In genomic region chr5:24455076-24455475, GRCm38 (mm10) we compare ENCODE assay signal across 8 mouse cellular contexts. TPM values are rescaled to one million over a fixed set of nuclear protein-coding genes. Genes with fewer than 3 reads are reported as not detected.
DNase-seq lines count a peak whose midpoint lies in the region; ATAC-seq lines count a peak whose summit lies in the region.

No protein-coding gene starts in this region.

- no peak overlapping the region for H3K4me3 ChIP-seq in heart, embryonic 16.5 days (ENCODE audit: low read length)
- H3K4me3 ChIP-seq in forebrain, embryonic 12.5 days (replicated peaks): no peak overlapping the region
- peak overlapping the region; percentile 85 for H3K4me3 ChIP-seq in midbrain, embryonic 10.5 days

- peak overlapping the region; percentile 71 for H3K27ac ChIP-seq in heart, embryonic 16.5 days (ENCODE audit: low read length)
- peak overlapping the region; percentile 42; the same call in 1 of the 2 replicates for H3K27ac ChIP-seq in forebrain, embryonic 12.5 days
- H3K27ac ChIP-seq in midbrain, embryonic 10.5 days (replicated peaks): peak overlapping the region; percentile 95; the same call in 1 of the 2 replicates

- 63% methylated on average over 3 of the region's 3 CpGs for WGBS in heart, embryonic 16.5 days
- WGBS in forebrain, embryonic 12.5 days: 61% methylated on average over 3 of the region's 3 CpGs
- WGBS in midbrain, embryonic 10.5 days: 53% methylated on average over 3 of the region's 3 CpGs

- no peaks in the 10 kb centered on the region; the same call in 1 of the 2 replicates for H3K36me3 ChIP-seq in heart, embryonic 16.5 days (ENCODE audit: control insufficient read depth, insufficient read depth)
- H3K36me3 ChIP-seq in forebrain, embryonic 12.5 days (replicated peaks): peaks cover 16% of the 10 kb centered on the region
- H3K36me3 ChIP-seq in midbrain, embryonic 10.5 days: peaks cover 46% of the 10 kb centered on the region

- H3K9ac ChIP-seq in heart, embryonic 16.5 days (ENCODE audit: low read length): peak overlapping the region; percentile 21; the same call in 1 of the 2 replicates
- H3K9ac ChIP-seq in forebrain, embryonic 12.5 days: no peak overlapping the region

- peak overlapping the region; percentile 25; the same call in 1 of the 2 replicates for H3K4me2 ChIP-seq in heart, embryonic 16.5 days (ENCODE audit: low read depth, low read length)
- H3K4me2 ChIP-seq in forebrain, embryonic 12.5 days: peak overlapping the region; percentile 99

- H3K9me3 ChIP-seq in heart, embryonic 16.5 days (replicated peaks; ENCODE audit: control insufficient read depth, low read length): no peaks in the 10 kb centered on the region
- no peaks in the 10 kb centered on the region for H3K9me3 ChIP-seq in forebrain, embryonic 12.5 days
- no peaks in the 10 kb centered on the region for H3K9me3 ChIP-seq in midbrain, embryonic 10.5 days (replicated peaks)

- intact Hi-C loops in heart, postnatal 25 days (cut with DNase I): loop anchor here (1.0 kb wide), 1 partner anchor 15 kb away; no protein-coding TSS in a partner anchor

- H3K27me3 ChIP-seq in heart, embryonic 16.5 days (ENCODE audit: control insufficient read depth, insufficient read depth, low read length): no peaks in the 10 kb centered on the region
- peaks cover 2% of the 10 kb centered on the region for H3K27me3 ChIP-seq in forebrain, embryonic 12.5 days
- peaks cover 6% of the 10 kb centered on the region; the same call in 1 of the 2 replicates for H3K27me3 ChIP-seq in midbrain, embryonic 10.5 days (ENCODE audit: low read depth, poor library complexity, severe bottlenecking)

- no peak for ATAC-seq in heart, embryonic 16.5 days (replicated peaks; ENCODE audit: extremely low read depth, insufficient read depth, low FRiP score)
- ATAC-seq in forebrain, embryonic 12.5 days (ENCODE audit: low FRiP score): no peak

- DNase-seq in heart, postnatal 25 days (ENCODE audit: low spot score): no peak
- DNase-seq in MN1 (ENCODE audit: low spot score): peak; percentile 25
- no peak for DNase-seq in midbrain, embryonic 10.5 days (ENCODE audit: low spot score)
- DNase-seq in right cerebral cortex, postnatal 36 days (ENCODE audit: low spot score in 2 of 2): no peak
- DNase-seq in layer of hippocampus, adult 9-11 months: no peak
- no peak for DNase-seq in ovary, postnatal 14 days (ENCODE audit: low spot score)

- H3K4me1 ChIP-seq in heart, embryonic 16.5 days (ENCODE audit: control insufficient read depth, insufficient read depth, low read length): peaks cover 32% of the 10 kb centered on the region
- peaks cover 48% of the 10 kb centered on the region for H3K4me1 ChIP-seq in forebrain, embryonic 12.5 days
- H3K4me1 ChIP-seq in midbrain, embryonic 10.5 days: peaks cover 50% of the 10 kb centered on the region

RNA-seq across cellular contexts. Expression of gene Agap3, which starts 3.1 kb away (rescaled TPM):
- polyA plus RNA-seq in heart, embryonic 16.5 days (2015; fragmentation: Nextera tagmentation; extraction: Ambion mirVana): 15.5 and 18.4 TPM in 2 replicates
- total RNA-seq in heart, postnatal 25 days (2021): 10 to 100 TPM; 80.4 to 80.7 TPM
- 41.1 and 61.2 TPM in 2 replicates for polyA plus RNA-seq in forebrain, embryonic 12.5 days (2016; fragmentation: Nextera tagmentation; extraction: Ambion mirVana)
- polyA plus RNA-seq in midbrain, embryonic 10.5 days (2016; fragmentation: Nextera tagmentation; extraction: Ambion mirVana): 27.6 and 31.2 TPM in 2 replicates

RNA-seq across cellular contexts. Expression of gene Tmub1, which starts 7.4 kb away (rescaled TPM):
- 18.4 and 20.3 TPM in 2 replicates for polyA plus RNA-seq in heart, embryonic 16.5 days (2015; fragmentation: Nextera tagmentation; extraction: Ambion mirVana)
- total RNA-seq in heart, postnatal 25 days (2021): 10 to 100 TPM in 1 of 2 experiments, 1 to 10 TPM in 1; 9.1 to 12.0 TPM
- polyA plus RNA-seq in forebrain, embryonic 12.5 days (2016; fragmentation: Nextera tagmentation; extraction: Ambion mirVana): 28.6 and 30.7 TPM in 2 replicates
- polyA plus RNA-seq in midbrain, embryonic 10.5 days (2016; fragmentation: Nextera tagmentation; extraction: Ambion mirVana): 30.9 and 32.9 TPM in 2 replicates

RNA-seq across cellular contexts. Expression of gene Fastk, which starts 10.0 kb away (rescaled TPM):
- 209 and 225 TPM in 2 replicates for polyA plus RNA-seq in heart, embryonic 16.5 days (2015; fragmentation: Nextera tagmentation; extraction: Ambion mirVana)
- 100 to 1,000 TPM; 275 to 314 TPM for total RNA-seq in heart, postnatal 25 days (2021)
- 97.1 and 102 TPM in 2 replicates for polyA plus RNA-seq in forebrain, embryonic 12.5 days (2016; fragmentation: Nextera tagmentation; extraction: Ambion mirVana)
- 107 and 113 TPM in 2 replicates for polyA plus RNA-seq in midbrain, embryonic 10.5 days (2016; fragmentation: Nextera tagmentation; extraction: Ambion mirVana)

RNA-seq across cellular contexts. Expression of gene Slc4a2, which starts 31.4 kb away (rescaled TPM):
- polyA plus RNA-seq in heart, embryonic 16.5 days (2015; fragmentation: Nextera tagmentation; extraction: Ambion mirVana): 29.2 and 32.5 TPM in 2 replicates
- total RNA-seq in heart, postnatal 25 days (2021): 10 to 100 TPM; 29.7 to 31.3 TPM
- polyA plus RNA-seq in forebrain, embryonic 12.5 days (2016; fragmentation: Nextera tagmentation; extraction: Ambion mirVana): 28.9 and 29.8 TPM in 2 replicates
- polyA plus RNA-seq in midbrain, embryonic 10.5 days (2016; fragmentation: Nextera tagmentation; extraction: Ambion mirVana): 32.9 and 33.3 TPM in 2 replicates

RNA-seq across cellular contexts. Expression of gene Cdk5, which starts 31.7 kb away (rescaled TPM):
- 28.5 and 30.4 TPM in 2 replicates for polyA plus RNA-seq in heart, embryonic 16.5 days (2015; fragmentation: Nextera tagmentation; extraction: Ambion mirVana)
- total RNA-seq in heart, postnatal 25 days (2021): 10 to 100 TPM; 19.2 to 22.8 TPM
- 62.2 and 63.7 TPM in 2 replicates for polyA plus RNA-seq in forebrain, embryonic 12.5 days (2016; fragmentation: Nextera tagmentation; extraction: Ambion mirVana)
- 49.0 and 61.6 TPM in 2 replicates for polyA plus RNA-seq in midbrain, embryonic 10.5 days (2016; fragmentation: Nextera tagmentation; extraction: Ambion mirVana)

Comparison
In these comparisons a context has a peak if more than half of its experiments do, and no peak if none do; other contexts are left out.
1. H3K27ac ChIP-seq: peak in every context shown above with its lines; median percentile 95 in midbrain, embryonic 10.5 days; 71 in heart, embryonic 16.5 days; 42 in forebrain, embryonic 12.5 days.